Mouse (Mus musculus): ENCODE measurements around the gene Armc12. TPM values are rescaled to one million over a fixed set of nuclear protein-coding genes. Genes with fewer than 3 reads are reported as not detected.

The Armc12 gene
- polyA plus RNA-seq, 1 experiment, result not detected

GRCm38 (mm10) chr17:28556635-28557396, 26.2 kb downstream of the Armc12 start:
- no peaks in the 10 kb centered on the region for H3K4me1 ChIP-seq (ENCODE audit: control insufficient read depth, insufficient read depth, low read length)
- no peak overlapping the region for H3K27ac ChIP-seq (ENCODE audit: insufficient read depth, low read length)

GRCm38 (mm10) chr17:28557772-28558171, 27.2 kb downstream of the Armc12 start:
- TF ChIP-seq POLR2A (IDR thresholded peaks at IDR 0.05; ENCODE audit: low read depth, low read length), result no peak
- TF ChIP-seq CTCF (IDR thresholded peaks at IDR 0.05; ENCODE audit: borderline replicate concordance, insufficient read depth, low read length), result no peak
- Histone ChIP-seq H3K27ac (ENCODE audit: insufficient read depth, low read length) (no peak overlapping the region), H3K4me3 (ENCODE audit: insufficient read depth, low read length) (no peak overlapping the region), H3K4me1 (ENCODE audit: control insufficient read depth, insufficient read depth, low read length) (no peaks in the 10 kb centered on the region)

More at GRCm38 (mm10) chr17:28556635-28557396, 26.2 kb downstream of the Armc12 start:
- TF ChIP-seq CTCF (IDR thresholded peaks at IDR 0.05; ENCODE audit: borderline replicate concordance, insufficient read depth, low read length) (no peak), POLR2A (IDR thresholded peaks at IDR 0.05; ENCODE audit: low read depth, low read length) (no peak)
- no peak overlapping the region for H3K4me3 ChIP-seq (ENCODE audit: insufficient read depth, low read length)

DNA sequence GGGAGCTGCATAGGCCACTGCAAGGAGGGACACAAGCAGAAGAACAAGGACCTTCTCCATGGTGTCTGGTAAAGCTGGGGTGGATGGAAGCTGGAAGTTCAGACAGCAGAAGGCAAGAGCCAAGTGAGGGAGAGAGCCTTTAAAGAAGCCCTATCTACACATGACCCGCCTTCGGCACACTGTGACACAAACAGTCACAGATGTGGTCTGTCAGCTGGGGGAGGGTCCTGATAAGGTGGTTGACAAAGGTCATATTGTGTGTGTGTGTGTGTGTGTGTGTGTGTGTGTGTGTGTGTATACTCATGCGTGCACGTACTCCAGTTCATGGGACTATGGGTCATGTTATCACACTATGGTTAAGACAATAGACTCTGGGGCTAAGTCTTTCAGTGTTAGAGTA, 30.0 kb downstream of the Armc12 start, which contains the start of gene Clps:
Gene Clps (minus strand): TSS at position 169 of the 400 bp plus-strand sequence.
- Histone ChIP-seq H3K4me3 (ENCODE audit: insufficient read depth, low read length) (no peak within 1 kb of the TSS), H3K27ac (ENCODE audit: insufficient read depth, low read length) (no peak within 1 kb of the TSS), H3K4me1 (ENCODE audit: control insufficient read depth, insufficient read depth, low read length) (no peaks in the 10 kb centered on the region)
- no peak for TF ChIP-seq CTCF (IDR thresholded peaks at IDR 0.05; ENCODE audit: borderline replicate concordance, insufficient read depth, low read length)
- no peak for TF ChIP-seq POLR2A (IDR thresholded peaks at IDR 0.05; ENCODE audit: low read depth, low read length)

DNA sequence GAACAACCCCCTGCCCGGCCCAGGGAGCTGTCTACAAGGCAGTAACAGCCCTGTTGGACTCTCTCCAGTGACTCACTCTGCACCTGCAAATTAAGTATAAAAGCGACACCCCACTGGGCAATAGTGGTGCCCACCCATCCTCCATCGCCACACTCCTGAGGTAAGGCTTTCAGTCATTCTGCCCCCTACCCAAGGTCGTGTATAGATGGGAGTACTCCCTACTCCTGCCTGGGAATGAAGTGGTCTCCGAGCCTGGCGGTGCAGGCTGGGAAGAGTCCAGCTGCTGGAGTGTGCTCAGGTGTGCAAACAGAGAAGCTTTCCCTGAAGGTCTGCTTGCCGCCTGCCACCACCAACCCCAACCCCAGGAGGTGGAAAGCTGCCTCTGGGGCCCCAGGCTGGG, 31.0 kb downstream of the Armc12 start:
- Histone ChIP-seq H3K4me3 (ENCODE audit: insufficient read depth, low read length) (no peak overlapping the region), H3K27ac (ENCODE audit: insufficient read depth, low read length) (no peak overlapping the region), H3K4me1 (ENCODE audit: control insufficient read depth, insufficient read depth, low read length) (no peaks in the 10 kb centered on the region)
- TF ChIP-seq CTCF (IDR thresholded peaks at IDR 0.05; ENCODE audit: borderline replicate concordance, insufficient read depth, low read length) (no peak), POLR2A (IDR thresholded peaks at IDR 0.05; ENCODE audit: low read depth, low read length) (no peak)

DNA sequence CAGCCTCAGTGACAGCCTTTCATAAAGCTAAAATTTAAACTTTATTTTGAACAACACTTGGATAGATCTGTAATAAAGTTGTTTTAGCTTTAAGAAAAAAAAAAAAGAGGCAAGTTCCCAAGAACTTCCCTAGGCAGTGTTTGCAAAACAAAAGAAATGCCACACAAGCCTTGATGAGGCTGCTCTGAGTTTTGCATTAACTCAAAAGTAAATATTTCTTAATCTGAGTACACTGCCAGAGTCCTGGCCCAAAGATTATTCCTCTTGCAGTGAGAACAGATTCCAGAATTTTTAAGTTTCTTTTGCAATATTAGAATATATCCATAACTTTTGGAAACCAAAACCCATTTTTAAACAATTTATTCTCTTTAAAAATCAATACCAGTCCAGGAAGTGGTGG, 34.6 kb downstream of the Armc12 start:
- Histone ChIP-seq H3K27ac (ENCODE audit: insufficient read depth, low read length) (no peak overlapping the region), H3K4me1 (ENCODE audit: control insufficient read depth, insufficient read depth, low read length) (no peaks in the 10 kb centered on the region), H3K4me3 (ENCODE audit: insufficient read depth, low read length) (no peak overlapping the region)
- no peak for TF ChIP-seq POLR2A (IDR thresholded peaks at IDR 0.05; ENCODE audit: low read depth, low read length)
- no peak for TF ChIP-seq CTCF (IDR thresholded peaks at IDR 0.05; ENCODE audit: borderline replicate concordance, insufficient read depth, low read length)

GRCm38 (mm10) chr17:28567541-28567940, 36.9 kb downstream of the Armc12 start:
- TF ChIP-seq CTCF (IDR thresholded peaks at IDR 0.05; ENCODE audit: borderline replicate concordance, insufficient read depth, low read length) (no peak), POLR2A (IDR thresholded peaks at IDR 0.05; ENCODE audit: low read depth, low read length) (no peak)
- Histone ChIP-seq H3K4me1 (ENCODE audit: control insufficient read depth, insufficient read depth, low read length) (no peaks in the 10 kb centered on the region), H3K4me3 (ENCODE audit: insufficient read depth, low read length) (no peak overlapping the region)

DNA sequence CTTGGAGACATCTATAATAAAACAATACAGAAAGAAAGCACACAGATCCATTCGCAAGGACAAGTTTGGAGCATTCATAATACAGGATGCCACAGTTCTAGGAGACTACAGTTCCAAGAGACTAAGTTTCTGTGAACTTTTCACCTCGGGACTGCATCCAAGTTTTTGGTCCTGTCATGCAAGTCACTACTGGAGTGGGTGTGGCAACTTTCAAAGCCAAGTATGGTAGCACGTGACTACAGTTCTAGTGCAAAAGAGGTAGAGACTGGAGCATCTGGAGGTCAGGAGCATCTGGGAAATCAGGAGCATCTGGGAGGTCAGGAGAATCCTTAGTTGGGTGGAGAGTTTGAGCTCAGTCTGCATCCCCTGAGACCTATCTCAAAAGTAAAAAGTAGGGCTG, 41.3 kb downstream of the Armc12 start:
- Histone ChIP-seq H3K4me3 (ENCODE audit: insufficient read depth, low read length) (no peak overlapping the region), H3K4me1 (ENCODE audit: control insufficient read depth, insufficient read depth, low read length) (no peaks in the 10 kb centered on the region), H3K27ac (ENCODE audit: insufficient read depth, low read length) (no peak overlapping the region)
- no peak for TF ChIP-seq POLR2A (IDR thresholded peaks at IDR 0.05; ENCODE audit: low read depth, low read length)
- no peak for TF ChIP-seq CTCF (IDR thresholded peaks at IDR 0.05; ENCODE audit: borderline replicate concordance, insufficient read depth, low read length)

More at GRCm38 (mm10) chr17:28567541-28567940, 36.9 kb downstream of the Armc12 start:
- no peak overlapping the region for H3K27ac ChIP-seq (ENCODE audit: insufficient read depth, low read length)

DNA sequence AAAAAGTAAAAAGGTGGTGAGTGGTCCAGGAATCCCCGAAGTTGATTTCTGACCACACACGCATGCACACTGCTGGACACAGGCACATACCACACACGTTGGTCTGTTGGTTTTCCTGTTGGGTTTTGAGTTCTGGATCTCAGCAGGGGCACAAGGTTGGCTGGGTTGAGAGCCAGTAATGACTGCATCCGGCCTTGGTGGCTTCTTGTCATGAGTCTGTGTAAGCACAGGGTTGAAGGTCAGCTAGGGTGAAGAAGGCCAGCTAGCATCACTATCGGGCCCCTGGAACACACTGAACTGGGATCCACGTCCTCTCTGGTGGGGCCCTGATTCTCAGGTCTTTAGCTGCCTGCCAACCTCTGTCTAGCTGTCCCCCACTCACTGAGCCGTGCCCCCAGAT, 41.9 kb downstream of the Armc12 start:
- no peak overlapping the region for H3K4me3 ChIP-seq (ENCODE audit: insufficient read depth, low read length)
- H3K27ac ChIP-seq (ENCODE audit: insufficient read depth, low read length), result no peak overlapping the region
- TF ChIP-seq CTCF (IDR thresholded peaks at IDR 0.05; ENCODE audit: borderline replicate concordance, insufficient read depth, low read length), result no peak
- TF ChIP-seq POLR2A (IDR thresholded peaks at IDR 0.05; ENCODE audit: low read depth, low read length), result no peak
- H3K4me1 ChIP-seq (ENCODE audit: control insufficient read depth, insufficient read depth, low read length), result no peaks in the 10 kb centered on the region

GRCm38 (mm10) chr17:28572941-28573340, 42.3 kb downstream of the Armc12 start:
- no peak overlapping the region for H3K27ac ChIP-seq (ENCODE audit: insufficient read depth, low read length)
- no peak overlapping the region for H3K4me3 ChIP-seq (ENCODE audit: insufficient read depth, low read length)
- TF ChIP-seq POLR2A (IDR thresholded peaks at IDR 0.05; ENCODE audit: low read depth, low read length) (no peak), CTCF (IDR thresholded peaks at IDR 0.05; ENCODE audit: borderline replicate concordance, insufficient read depth, low read length) (no peak)
- no peaks in the 10 kb centered on the region for H3K4me1 ChIP-seq (ENCODE audit: control insufficient read depth, insufficient read depth, low read length)
